Mouse (Mus musculus) E14TG2a.4 (cell line): ENCODE results near the gene Lamc1.

Experiments
- CTCF ChIP-seq: conservative IDR thresholded peaks from 2 replicates; pipeline ENCODE4 v1.5.1; 2014; ENCODE audit warnings: low read length
- NANOG ChIP-seq: IDR thresholded peaks from 2 replicates; pipeline ENCODE4 v1.6.1; 2014; ENCODE audit warnings: borderline replicate concordance, low read length, mixed read lengths
- POU5F1 ChIP-seq: IDR thresholded peaks from 2 replicates; pipeline ENCODE4 v1.6.1; 2014; ENCODE audit warnings: low read length, borderline replicate concordance

GRCm38 (mm10) chr1:153259752-153260300, 72.8 kb downstream of the Lamc1 start:
- TF ChIP-seq CTCF: no peak
- no peak for TF ChIP-seq POU5F1
- no peak for TF ChIP-seq NANOG
